Mouse (Mus musculus): ENCODE measurements around the gene Gm28308. TPM values are rescaled to one million over a fixed set of nuclear protein-coding genes. Genes with fewer than 3 reads are reported as not detected.

Gm28308 gene
- 1.3 and 1.4 TPM in 2 replicates for total RNA-seq (2021)
- long read RNA-seq, experiment 1 = 0 reads
- long read RNA-seq, experiment 2 = 0 reads

DNA sequence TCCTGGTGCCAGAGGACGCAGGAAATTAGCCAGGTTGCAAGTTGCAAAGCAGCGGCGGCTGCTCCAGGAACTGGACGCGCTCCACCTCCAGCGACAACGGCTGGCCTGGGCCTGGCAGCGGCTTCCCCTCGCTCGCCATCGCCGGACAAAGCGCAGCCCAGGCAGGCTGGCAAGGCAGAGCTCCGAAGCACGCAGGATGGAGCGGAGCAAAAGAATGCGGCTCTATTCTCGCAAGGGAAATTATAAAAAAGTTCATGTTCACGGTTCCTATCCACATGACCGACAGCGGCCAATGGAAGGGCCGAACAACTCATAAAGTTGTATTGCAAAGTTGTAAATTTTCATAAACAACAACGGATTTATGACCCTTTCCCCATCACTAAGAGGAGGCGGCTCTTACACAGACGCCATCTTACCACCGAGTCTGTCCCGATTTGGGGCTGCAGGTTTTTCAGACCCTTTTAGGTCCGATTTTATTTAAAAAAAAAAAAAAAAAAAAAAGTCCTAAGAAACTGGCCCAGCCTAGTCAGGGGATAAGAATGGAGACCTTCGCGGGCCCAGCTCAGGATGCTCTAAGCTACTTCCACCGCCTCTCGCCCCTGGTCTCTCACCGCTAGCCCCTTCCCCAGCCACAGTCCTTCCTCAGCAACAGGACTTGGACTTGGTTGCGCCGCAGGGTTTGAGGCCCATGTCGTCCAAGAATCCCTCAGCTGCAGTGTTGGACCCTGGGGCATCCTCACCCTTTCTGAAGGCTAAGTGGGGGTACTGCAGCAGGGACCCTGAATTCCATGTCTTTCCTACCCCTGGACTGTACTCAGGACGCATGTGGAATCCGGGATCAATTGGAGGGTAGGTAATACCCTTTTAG lies at the start of gene Gm28308, which contains the start of gene Hoxa3:
Gene Gm28308, minus strand, starts transcription at position 221 of the 868 bp plus-strand sequence.
Gene Hoxa3, minus strand, starts transcription at position 218 of the 868 bp plus-strand sequence.
- DNase-seq = peak; percentile 85

- DNase-seq = no peak
Measured at GRCm38 (mm10) chr6:52262463-52263320, 49.6 kb upstream of the Gm28308 start.

- no peak for DNase-seq
Measured at GRCm38 (mm10) chr6:52261751-52262462, 48.8 kb upstream of the Gm28308 start.

- DNase-seq = no peak
Measured at GRCm38 (mm10) chr6:52260654-52261575, 47.8 kb upstream of the Gm28308 start, which contains the start of gene Hoxa13. Gene Hoxa13 (minus strand): TSS chr6:52260880.

DNA sequence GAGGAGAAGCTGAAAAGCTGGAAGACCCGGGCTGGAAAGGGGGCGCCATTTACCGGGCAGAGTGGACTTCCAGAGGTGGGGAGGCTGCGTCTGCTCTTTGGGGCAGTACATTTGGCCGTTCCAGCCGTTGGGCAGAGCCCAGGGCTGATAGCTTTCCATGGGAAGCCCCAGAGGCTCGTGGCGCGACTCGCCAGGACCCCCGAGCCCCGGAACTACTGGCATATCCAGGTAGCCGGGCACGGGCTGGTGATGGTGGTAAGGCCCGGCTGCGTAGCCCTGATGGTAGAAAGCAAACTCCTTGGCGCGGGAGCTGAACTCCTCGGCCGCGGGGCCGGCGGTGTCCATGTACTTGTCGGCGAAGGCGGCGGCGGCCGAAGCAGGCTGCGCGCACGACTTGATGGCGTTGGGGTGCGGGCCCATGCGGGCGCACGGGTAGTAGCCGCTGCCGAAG lies 46.7 kb upstream of the Gm28308 start:
- DNase-seq = no peak

DNA sequence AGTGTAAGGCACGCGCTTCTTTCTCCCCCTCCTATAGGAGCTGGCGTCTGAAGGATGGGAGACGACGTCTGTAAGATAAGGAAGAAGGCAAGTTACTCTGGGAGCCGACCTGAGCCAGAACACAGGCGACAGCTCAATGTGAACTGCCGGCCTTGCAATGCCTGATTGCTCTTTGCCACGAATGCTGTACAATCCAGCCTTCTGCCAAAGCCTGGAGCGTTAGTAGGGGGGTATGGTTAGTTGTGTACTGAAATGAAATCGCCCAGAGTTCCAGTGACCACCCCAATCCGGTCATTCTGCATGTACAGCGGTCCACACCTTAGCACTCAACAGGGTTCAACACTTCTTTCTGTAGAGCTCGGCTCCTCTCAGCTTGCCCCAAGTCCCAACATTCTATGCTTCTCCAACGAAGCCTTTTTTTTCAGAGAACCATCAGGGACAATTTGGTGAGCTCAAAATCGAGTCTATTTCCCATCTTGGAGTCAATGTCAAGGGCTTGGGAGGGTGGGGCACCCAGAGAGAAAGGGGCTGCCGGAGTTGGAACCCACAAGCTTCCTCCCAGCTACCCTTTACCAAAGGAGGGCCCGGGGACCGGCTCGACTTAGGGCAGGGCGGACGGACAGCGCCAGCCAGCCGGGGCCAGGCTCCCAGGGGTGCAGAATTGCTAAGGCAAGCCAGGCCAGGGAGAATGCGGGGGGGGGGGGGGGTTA lies 46.1 kb upstream of the Gm28308 start:
- no peak for DNase-seq

DNA sequence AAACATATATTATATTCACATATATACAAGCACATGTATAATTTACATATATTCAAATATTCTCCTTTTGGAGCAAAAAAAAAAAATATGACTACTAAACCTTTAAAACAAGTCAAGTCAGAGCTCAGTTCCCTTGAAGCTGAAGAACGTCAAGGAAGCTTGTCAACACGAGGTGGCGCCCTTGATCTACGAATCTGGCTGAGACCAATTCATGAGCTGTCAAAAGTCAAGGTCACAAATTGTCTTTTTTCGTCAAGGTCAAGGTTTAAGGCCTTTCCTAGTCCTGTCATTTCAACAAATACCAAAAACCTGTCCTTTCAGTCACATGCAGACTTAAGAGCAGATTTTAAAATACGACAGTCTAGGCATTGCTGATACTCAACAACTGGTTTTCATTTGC lies 43.8 kb upstream of the Gm28308 start:
- DNase-seq = peak; percentile 84

DNA sequence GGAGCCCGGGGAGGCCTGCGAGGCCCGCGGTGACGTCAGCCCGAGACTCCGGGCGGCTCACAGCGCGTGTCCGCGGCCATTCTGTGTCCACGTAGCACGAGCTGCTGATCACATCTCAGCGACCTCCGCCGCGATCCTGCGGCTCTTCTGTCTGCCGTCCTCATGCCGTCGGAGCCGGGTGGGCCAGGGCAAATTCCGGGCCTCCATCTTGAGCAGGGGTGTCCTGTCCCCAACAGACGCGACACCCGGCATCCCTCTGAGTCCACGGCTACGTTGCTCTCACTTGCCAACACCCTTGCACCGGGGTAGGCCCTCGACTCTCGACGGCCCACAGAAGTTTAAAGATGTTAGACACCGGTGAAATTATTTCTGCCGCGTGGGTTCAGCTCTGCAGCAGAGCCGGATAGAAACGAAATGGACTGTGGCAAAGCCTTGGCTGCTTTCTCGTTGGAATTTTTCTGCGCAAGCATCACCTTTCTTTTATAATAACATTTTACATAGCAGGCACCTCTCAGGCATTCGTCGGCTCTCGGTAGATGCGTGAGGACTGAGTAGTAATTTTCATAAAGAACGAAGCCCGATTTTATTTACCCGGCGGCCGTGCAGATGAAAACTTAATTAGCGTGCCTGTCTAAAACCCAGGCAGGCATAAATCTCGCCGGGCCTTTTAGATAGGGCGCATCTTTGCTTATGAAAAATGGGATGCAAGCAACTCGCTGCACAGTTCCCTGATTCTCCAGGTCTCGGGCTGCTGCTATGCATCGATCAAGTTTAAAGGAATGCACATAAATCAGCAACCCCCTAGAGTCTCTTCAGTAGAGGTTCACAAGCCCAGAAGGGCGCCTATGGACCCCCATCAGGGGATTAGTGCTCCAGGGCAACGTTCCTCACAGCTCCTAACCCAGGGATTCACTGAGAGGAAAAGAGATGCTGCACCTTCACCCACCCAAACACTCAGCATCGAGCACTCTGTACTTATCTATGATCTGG lies 40.7 kb upstream of the Gm28308 start:
- no peak for DNase-seq

DNA sequence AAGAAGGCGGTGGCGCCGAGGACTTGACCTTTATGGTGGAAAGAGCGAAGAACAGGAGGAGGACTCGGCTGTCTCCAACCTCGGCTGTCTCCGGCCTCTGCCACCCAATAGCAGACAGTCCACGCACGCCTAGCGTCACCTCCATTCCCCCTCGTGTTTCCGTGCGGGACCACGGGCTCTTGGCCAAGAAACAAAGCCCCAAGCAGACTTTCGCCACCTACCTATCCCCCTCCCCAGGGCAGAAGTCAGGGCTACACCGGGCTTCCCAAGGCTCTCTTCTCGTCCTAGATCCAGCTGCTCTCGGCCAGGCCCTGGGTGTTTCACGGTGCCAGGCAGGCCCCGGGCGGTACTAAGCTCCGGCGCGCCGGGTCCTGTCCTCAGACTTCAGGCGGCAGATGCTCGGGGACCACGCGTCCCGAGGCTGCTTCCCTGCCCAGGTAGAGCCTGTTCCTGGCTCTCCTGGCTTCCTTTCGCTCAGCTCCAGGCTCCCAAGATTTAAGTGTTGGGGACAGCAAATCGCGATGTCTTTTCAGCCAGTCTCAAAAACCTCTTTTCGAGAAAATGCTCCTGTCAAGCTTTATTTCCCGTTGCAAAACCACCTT lies 39.7 kb upstream of the Gm28308 start:
- DNase-seq = no peak

DNA sequence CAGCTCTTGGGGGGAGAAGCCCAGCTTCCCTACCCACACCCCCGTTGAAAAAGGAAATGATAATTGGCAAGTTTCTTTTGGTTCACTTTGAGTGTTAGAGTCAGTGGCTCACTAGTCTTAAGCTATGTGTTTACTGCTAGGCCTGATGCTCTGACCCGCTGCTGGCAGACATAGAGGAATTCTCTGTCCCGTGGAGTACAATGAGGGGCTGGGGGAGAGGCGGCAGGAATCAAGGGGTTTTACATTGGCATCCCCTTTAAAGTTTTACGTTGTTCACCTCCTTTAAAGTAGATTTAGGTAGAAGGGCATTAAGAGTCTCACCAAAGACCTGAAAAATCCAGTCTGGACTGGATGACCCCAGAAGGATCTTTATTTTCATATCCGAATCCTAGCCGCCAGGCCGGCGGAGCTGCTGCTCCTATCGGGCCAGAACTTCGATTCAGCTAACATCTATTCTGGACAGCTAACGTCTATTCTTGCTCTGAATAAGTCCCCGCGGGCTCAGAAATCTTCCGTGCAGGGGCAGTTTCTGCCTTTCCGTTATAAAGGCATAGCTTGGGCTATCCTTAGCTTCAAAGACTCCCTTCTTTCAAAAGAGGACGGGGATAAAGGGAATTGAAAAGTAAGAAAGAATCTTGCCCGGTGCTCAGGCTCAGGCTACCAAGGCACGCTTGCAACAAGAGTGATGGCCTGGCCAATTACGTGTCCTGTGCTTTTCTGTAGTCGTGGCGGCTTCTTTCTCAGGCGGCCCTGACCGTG lies 39.1 kb upstream of the Gm28308 start:
- no peak for DNase-seq

GRCm38 (mm10) chr6:52251177-52251879 lies 38.2 kb upstream of the Gm28308 start:
- no peak for DNase-seq

GRCm38 (mm10) chr6:52249826-52250225 lies 36.7 kb upstream of the Gm28308 start:
- no peak for DNase-seq

GRCm38 (mm10) chr6:52249415-52249738 lies 36.2 kb upstream of the Gm28308 start:
- DNase-seq = no peak

DNA sequence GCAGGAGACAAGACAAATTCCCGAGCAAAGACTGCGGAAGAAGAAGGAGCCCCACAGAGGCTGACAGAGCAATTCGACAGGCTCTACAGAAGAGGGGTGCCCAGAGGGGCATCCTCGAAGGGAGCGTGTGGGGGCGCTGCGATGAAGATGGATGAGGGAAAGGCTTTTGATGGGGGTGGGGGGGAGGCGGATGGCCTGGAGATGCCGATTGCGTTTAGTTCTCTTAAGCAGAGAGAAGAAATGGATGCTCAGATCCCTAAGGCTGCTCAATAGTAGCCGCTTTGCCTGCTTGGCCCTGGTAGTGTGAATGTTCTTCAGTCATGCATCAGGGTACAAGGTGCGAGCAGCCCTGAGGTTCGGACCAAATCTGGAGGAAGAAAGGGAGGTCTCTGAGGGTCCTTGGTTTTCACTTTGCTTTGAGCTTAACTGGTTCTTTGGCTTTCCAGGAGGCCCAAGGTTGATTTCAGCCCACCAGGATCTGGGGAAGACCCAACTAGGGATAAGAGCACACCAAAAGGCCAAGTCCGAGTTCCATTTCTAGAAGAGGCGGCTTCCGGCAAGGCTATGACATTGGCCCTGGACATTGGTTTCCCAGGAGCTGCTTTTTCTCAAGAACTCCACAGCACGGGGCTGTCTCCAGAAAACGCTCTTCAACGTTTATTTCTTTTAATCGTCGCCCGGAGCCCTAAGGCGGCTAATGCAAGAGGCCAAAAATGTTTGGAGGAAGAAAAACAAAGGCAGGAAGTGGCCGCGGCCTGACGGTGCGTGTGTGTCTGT lies 35.7 kb upstream of the Gm28308 start:
- DNase-seq = no peak

DNA sequence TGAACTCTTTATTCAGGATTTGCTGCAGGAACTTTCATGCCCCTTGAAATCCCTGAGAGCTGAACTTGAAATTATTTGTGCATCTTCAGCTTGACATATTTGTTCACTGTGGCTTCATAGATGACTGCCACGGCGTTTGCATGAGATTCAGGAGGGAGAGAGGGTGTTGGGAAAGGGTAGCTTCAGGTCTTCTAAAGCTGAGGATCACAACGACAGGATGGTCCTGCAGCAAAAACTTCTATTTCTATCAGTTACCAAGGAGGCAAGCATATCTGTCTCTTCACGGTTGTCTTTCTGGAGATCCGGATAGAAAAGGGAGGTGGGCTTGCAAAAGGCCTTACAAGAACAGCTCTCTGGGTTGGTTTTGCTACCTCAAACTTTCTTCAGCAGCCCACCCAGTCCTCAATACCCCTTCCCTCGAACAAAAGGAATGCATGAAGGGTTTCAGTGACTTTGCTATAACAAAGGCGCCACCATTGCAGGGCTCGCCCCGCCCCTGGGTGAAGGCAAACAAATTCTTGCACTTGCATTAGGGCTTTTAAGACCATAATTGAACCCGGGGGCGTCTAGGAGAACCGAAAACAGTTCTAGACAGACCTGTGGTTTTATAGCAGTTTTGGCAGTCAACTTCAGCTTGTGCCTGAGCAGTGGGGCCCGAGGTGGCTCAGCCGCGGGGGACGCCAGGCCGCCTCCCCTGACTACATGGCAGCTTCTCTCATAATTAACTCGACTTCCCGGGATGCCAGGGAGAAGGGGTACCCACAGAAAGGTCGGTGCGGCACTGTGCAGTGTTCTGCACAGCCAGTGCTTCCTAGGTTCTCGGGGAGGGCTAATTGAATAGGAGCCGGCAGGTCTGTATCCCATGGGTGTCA lies 34.9 kb upstream of the Gm28308 start:
- DNase-seq = no peak
